Mouse (Mus musculus) neural tube, embryonic 11.5 days (tissue): ENCODE data around the gene Ckap2l. TPM values are rescaled to one million over a fixed set of nuclear protein-coding genes. Genes with fewer than 3 reads are reported as not detected.

Source experiments
- ATAC-seq: fragments of 200-750 bp; cut with Nextera tagmentation; 2 replicates; pipeline ENCODE4 v1.8.0; 2017; ENCODE audit warnings: moderate number of reproducible peaks, mild to moderate bottlenecking, moderate TSS enrichment, moderate library complexity; ENCODE audit not compliant: insufficient read depth, low FRiP score, low TSS enrichment
- DNase-seq: peaks from one replicate; pipeline ENCODE4 v3.0.0-alpha.2; 2015; ENCODE audit warnings: low spot score
- H3K27ac ChIP-seq: fragments of 300-500 bp; sonication (generic); 2 replicates; pipeline ENCODE4 v1.5.1; 2014; ENCODE audit warnings: low read depth, mild to moderate bottlenecking, low read length
- H3K27me3 ChIP-seq: fragments of 300-500 bp; sonication (generic); 2 replicates; pipeline ENCODE4 v1.6.1; 2014; ENCODE audit warnings: mild to moderate bottlenecking, low read length, mixed read lengths; ENCODE audit not compliant: control insufficient read depth, insufficient read depth
- H3K36me3 ChIP-seq: fragments of 300-500 bp; sonication (generic); 2 replicates; pipeline ENCODE4 v1.6.1; 2014; ENCODE audit warnings: mild to moderate bottlenecking, low read length, moderate library complexity, mixed read lengths; ENCODE audit not compliant: control insufficient read depth, insufficient read depth
- H3K4me1 ChIP-seq: fragments of 300-500 bp; sonication (generic); 2 replicates; pipeline ENCODE4 v1.6.1; 2014; ENCODE audit warnings: low read length, mixed read lengths; ENCODE audit not compliant: control insufficient read depth, insufficient read depth
- H3K4me2 ChIP-seq: fragments of 300-500 bp; sonication (generic); 2 replicates; pipeline ENCODE4 v1.6.1; 2014; ENCODE audit warnings: low read depth, mild to moderate bottlenecking, moderate library complexity
- H3K4me3 ChIP-seq: fragments of 300-500 bp; sonication (generic); 2 replicates; pipeline ENCODE4 v1.5.1; 2014; ENCODE audit warnings: low read depth, low read length
- H3K9ac ChIP-seq: fragments of 300-500 bp; sonication (generic); 2 replicates; pipeline ENCODE4 v1.6.1; 2014; ENCODE audit warnings: mild to moderate bottlenecking, low read length
- H3K9me3 ChIP-seq: fragments of 300-500 bp; sonication (generic); 2 replicates; pipeline ENCODE4 v1.6.1; 2016; ENCODE audit warnings: low read length; ENCODE audit not compliant: control insufficient read depth
- whole genome bisulfite sequencing: fragments of 180-500 bp; shearing (Covaris S2); extraction: QIAGEN DNeasy Blood & Tissue Kit; methylation state at CpG from one replicate; pipeline ENCODE4 v1.1.7; 2014; 5-methylcytosine and 5-hydroxymethylcytosine counted together
- polyA plus RNA-seq: library from polyadenylated mRNA; unstranded; fragments of >200 nt; fragmentation: Nextera tagmentation; extraction: Ambion mirVana; gene quantifications from 2 replicates; pipeline ENCODE4 v1.2.1, GENCODE M21; 2014

Gene Ckap2l
- polyA plus RNA-seq, 1 experiment from 2014 or later: 74.6 TPM

- H3K9me3 ChIP-seq: no peaks in the 10 kb centered on the region
- 68% methylated on average over 11 of the region's 11 CpGs for WGBS
- no peak overlapping the region for H3K9ac ChIP-seq
- H3K4me3 ChIP-seq: no peak overlapping the region
- no peak for DNase-seq
- no peak overlapping the region for H3K27ac ChIP-seq
- H3K4me1 ChIP-seq: no peaks in the 10 kb centered on the region
- no peak for ATAC-seq
- no peaks in the 10 kb centered on the region for H3K27me3 ChIP-seq
- H3K36me3 ChIP-seq: no peaks in the 10 kb centered on the region
- no peak overlapping the region for H3K4me2 ChIP-seq
These were observed 70.6 kb downstream of the Ckap2l start for GRCm38 (mm10) chr2:129226296-129226851.

- no peak overlapping the region for H3K4me2 ChIP-seq
- DNase-seq (no peak), ATAC-seq (no peak)
- no peaks in the 10 kb centered on the region for H3K4me1 ChIP-seq
- H3K9me3 ChIP-seq: no peaks in the 10 kb centered on the region
- H3K4me3 ChIP-seq: no peak overlapping the region
- no peaks in the 10 kb centered on the region for H3K27me3 ChIP-seq
- no peaks in the 10 kb centered on the region for H3K36me3 ChIP-seq
- H3K27ac ChIP-seq: no peak overlapping the region
- H3K9ac ChIP-seq: no peak overlapping the region
- WGBS: 91% methylated on average over 17 of the region's 17 CpGs
These were observed 71.7 kb downstream of the Ckap2l start for GRCm38 (mm10) chr2:129225251-129225819.

- H3K4me3 ChIP-seq: no peak overlapping the region
- ATAC-seq (no peak), DNase-seq (no peak)
- H3K27me3 ChIP-seq: no peaks in the 10 kb centered on the region
- no peak overlapping the region for H3K4me2 ChIP-seq
- H3K27ac ChIP-seq: no peak overlapping the region
- H3K4me1 ChIP-seq: no peaks in the 10 kb centered on the region
- H3K9me3 ChIP-seq: no peaks in the 10 kb centered on the region
- no peaks in the 10 kb centered on the region for H3K36me3 ChIP-seq
- H3K9ac ChIP-seq: no peak overlapping the region
- 85% methylated on average over 4 of the region's 4 CpGs for WGBS
These were observed 72.8 kb downstream of the Ckap2l start for GRCm38 (mm10) chr2:129224178-129224577.

- no peak for ATAC-seq
- H3K9me3 ChIP-seq: no peaks in the 10 kb centered on the region
- no peaks in the 10 kb centered on the region for H3K4me1 ChIP-seq
- no peaks in the 10 kb centered on the region for H3K36me3 ChIP-seq
- H3K4me3 ChIP-seq: no peak overlapping the region
- H3K4me2 ChIP-seq: no peak overlapping the region
- H3K9ac ChIP-seq: no peak overlapping the region
- no peak overlapping the region for H3K27ac ChIP-seq
- no peaks in the 10 kb centered on the region for H3K27me3 ChIP-seq
- 81% methylated on average over 9 of the region's 9 CpGs for WGBS
- DNase-seq: no peak
These were observed 75.8 kb downstream of the Ckap2l start for GRCm38 (mm10) chr2:129221097-129221632.

- Histone ChIP-seq H3K9ac (no peak overlapping the region), H3K9me3 (no peaks in the 10 kb centered on the region), H3K27me3 (no peaks in the 10 kb centered on the region), H3K4me2 (no peak overlapping the region), H3K4me1 (no peaks in the 10 kb centered on the region), H3K27ac (no peak overlapping the region), H3K36me3 (no peaks in the 10 kb centered on the region), H3K4me3 (no peak overlapping the region)
- DNase-seq (no peak), ATAC-seq (no peak)
- 90% methylated on average over 4 of the region's 4 CpGs for whole genome bisulfite sequencing
These were observed 78.4 kb downstream of the Ckap2l start for GRCm38 (mm10) chr2:129218537-129219105.

Other genes starting within 250 kb of the Ckap2l start
- 0.19 and 0.24 TPM in 2 replicates for gene Vinac1, start 249.0 kb downstream of the Ckap2l start, polyA plus RNA-seq
- gene Ttl, start 231.3 kb downstream of the Ckap2l start, polyA plus RNA-seq: 19.6 and 21.3 TPM in 2 replicates
- gene Polr1b, start 196.2 kb downstream of the Ckap2l start, polyA plus RNA-seq: 18.2 and 19.4 TPM in 2 replicates
- gene Chchd5, start 167.5 kb downstream of the Ckap2l start, polyA plus RNA-seq: 23.1 and 26.4 TPM in 2 replicates
- 50.8 and 56.5 TPM in 2 replicates for gene Slc20a1, start 98.4 kb downstream of the Ckap2l start, polyA plus RNA-seq
- gene Il1a, start 12.8 kb upstream of the Ckap2l start, polyA plus RNA-seq: 0.16 TPM in 1 of 2 replicates, not detected in the other
- gene Il1b, start 73.9 kb upstream of the Ckap2l start, polyA plus RNA-seq: not detected in 2 replicates
- not detected in 2 replicates for gene F830045P16Rik, start 239.4 kb upstream of the Ckap2l start, polyA plus RNA-seq